Mouse (Mus musculus) small intestine, adult 2 months (tissue): ENCODE measurements around the gene 4930407I10Rik.

Experiments used
- CTCF ChIP-seq: fragments of 200-500 bp; IDR thresholded peaks from 2 replicates; pipeline ENCODE4 v1.5.1; 2012; ENCODE audit warnings: low read depth, mild to moderate bottlenecking, control low read depth, inconsistent platforms, low read length, moderate library complexity, mixed read lengths; ENCODE audit not compliant: insufficient replicate concordance, insufficient read length; ENCODE audit errors: extremely low read depth
- POLR2A ChIP-seq: fragments of 200-500 bp; IDR thresholded peaks from 2 replicates; pipeline ENCODE4 v1.6.1; 2012; ENCODE audit warnings: low read depth, mild to moderate bottlenecking, control low read depth, inconsistent platforms, low read length, moderate library complexity

- TF ChIP-seq CTCF (peak; percentile 24; the same call in 1 of the 2 replicates), POLR2A (no peak)
Measured at GRCm38 (mm10) chr15:82015392-82016100, 43.4 kb upstream of the 4930407I10Rik start.
